Mouse (Mus musculus): ENCODE measurements around the gene Ank2. TPM values are rescaled to one million over a fixed set of nuclear protein-coding genes. Genes with fewer than 3 reads are reported as not detected.
"Not testable (repeated sequence)": the region's sequence is repeated elsewhere in the genome, so short reads cannot be mapped to it uniquely, and the experiment has no call there.

Ank2 gene
- polyA plus RNA-seq, 1 experiment = 1.1 TPM

DNA sequence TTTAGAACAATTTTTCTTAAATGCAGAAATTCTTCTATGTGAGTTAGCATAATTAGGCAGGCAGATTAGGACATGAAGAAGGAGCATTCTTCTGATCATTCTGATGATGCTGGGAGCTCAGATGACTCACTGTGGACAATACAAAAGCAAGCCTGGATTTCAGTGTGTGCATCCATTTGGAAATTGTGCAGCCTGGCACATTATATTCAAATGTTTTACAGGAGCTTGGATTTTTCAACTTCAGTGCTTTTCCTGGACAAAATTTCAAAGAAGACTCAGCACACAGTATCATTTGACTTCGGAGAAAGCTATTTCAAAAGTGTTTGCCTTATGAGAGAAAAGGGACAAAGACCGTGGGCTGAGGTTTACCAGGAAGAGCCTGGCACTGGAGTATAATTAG, 157.8 kb downstream of the Ank2 start:
- TF ChIP-seq POLR2A (IDR thresholded peaks at IDR 0.05; ENCODE audit: low read depth, low read length) = no peak
- H3K27me3 ChIP-seq (ENCODE audit: control insufficient read depth, insufficient read depth, low read length) = no peaks in the 10 kb centered on the region
- H3K4me3 ChIP-seq (ENCODE audit: low read depth, low read length) = no peak overlapping the region
- H3K4me1 ChIP-seq (ENCODE audit: control insufficient read depth, insufficient read depth, insufficient read length, low read length) = no peaks in the 10 kb centered on the region
- no peak overlapping the region for H3K27ac ChIP-seq (ENCODE audit: insufficient read depth, low read depth, low read length)
- no peaks in the 10 kb centered on the region for H3K36me3 ChIP-seq (ENCODE audit: control insufficient read depth, insufficient read depth, low read length)
- 81% methylated on average over 2 of the region's 2 CpGs for WGBS

DNA sequence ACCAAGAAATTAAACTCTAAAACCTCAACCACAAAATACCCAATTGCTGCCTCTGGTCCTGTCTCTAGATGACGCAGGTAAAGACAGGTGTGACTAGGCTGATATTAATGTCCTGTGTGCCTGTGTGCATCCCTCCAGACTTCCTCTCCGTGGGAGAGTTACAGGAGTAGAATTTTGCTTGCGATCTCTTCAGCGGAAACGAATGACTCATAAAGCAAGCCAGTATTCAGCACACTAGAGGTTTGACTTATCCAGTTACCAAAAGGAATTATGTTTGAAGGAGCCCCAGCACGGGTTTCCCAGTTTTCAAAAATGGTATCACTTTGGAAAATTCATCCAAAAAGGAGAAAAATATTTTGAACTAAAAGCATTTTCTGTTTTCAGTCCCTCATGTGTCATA, 164.3 kb downstream of the Ank2 start:
- TF ChIP-seq POLR2A (IDR thresholded peaks at IDR 0.05; ENCODE audit: low read depth, low read length) = no peak
- TF ChIP-seq CTCF (IDR thresholded peaks at IDR 0.05; ENCODE audit: extremely low read depth, insufficient read length, insufficient replicate concordance, low read depth, low read length) = no peak
- Histone ChIP-seq H3K27me3 (ENCODE audit: control insufficient read depth, insufficient read depth, low read length) (no peaks in the 10 kb centered on the region), H3K4me1 (ENCODE audit: control insufficient read depth, insufficient read depth, insufficient read length, low read length) (no peaks in the 10 kb centered on the region), H3K4me3 (ENCODE audit: low read depth, low read length) (no peak overlapping the region), H3K36me3 (ENCODE audit: control insufficient read depth, insufficient read depth, low read length) (no peaks in the 10 kb centered on the region), H3K27ac (ENCODE audit: insufficient read depth, low read depth, low read length) (no peak overlapping the region)
- 81% methylated on average over 6 of the region's 6 CpGs for WGBS

DNA sequence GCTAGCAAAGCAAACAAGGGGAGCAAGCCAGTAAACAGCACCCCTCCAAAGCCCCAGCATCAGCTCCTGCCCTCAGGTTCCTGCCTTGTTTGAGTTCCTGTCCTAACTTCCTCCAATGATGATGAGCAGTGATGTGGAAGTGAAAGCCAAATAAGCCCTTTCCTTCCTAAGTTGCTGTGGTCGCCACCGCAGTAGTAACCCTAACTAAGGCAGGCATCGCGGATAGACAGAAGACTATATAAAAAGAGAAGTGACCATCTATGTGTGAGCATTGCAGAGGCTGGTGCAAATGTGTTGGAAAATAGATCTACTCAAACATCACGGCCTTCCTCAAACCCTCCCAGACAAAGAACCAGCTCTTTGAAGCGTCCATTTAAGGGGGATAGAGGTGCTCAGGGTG, 167.6 kb downstream of the Ank2 start:
- Histone ChIP-seq H3K27ac (ENCODE audit: insufficient read depth, low read depth, low read length) (no peak overlapping the region), H3K27me3 (ENCODE audit: control insufficient read depth, insufficient read depth, low read length) (no peaks in the 10 kb centered on the region), H3K36me3 (ENCODE audit: control insufficient read depth, insufficient read depth, low read length) (no peaks in the 10 kb centered on the region), H3K4me1 (ENCODE audit: control insufficient read depth, insufficient read depth, insufficient read length, low read length) (no peaks in the 10 kb centered on the region), H3K4me3 (ENCODE audit: low read depth, low read length) (no peak overlapping the region)
- WGBS = 78% methylated on average over 6 of the region's 6 CpGs
- TF ChIP-seq CTCF (IDR thresholded peaks at IDR 0.05; ENCODE audit: extremely low read depth, insufficient read length, insufficient replicate concordance, low read depth, low read length) (no peak), POLR2A (IDR thresholded peaks at IDR 0.05; ENCODE audit: low read depth, low read length) (no peak)

DNA sequence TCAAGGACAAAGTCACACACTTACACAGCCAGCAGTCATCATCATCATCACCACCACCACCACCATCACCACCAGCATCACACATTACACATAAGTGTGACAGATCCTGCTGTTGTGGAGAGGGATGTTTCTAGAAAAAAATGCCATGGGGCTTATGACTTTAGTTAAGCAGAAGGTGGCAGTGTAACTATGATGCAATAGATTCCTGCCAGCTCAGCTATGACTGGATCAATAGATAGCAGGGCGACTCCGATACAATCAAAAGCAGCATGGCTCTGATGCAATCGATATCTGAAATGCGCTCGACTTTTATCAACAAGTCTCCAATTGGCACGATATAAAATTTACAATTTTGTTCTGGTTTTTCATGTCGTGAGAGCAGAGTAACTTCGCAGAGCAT, 172.8 kb downstream of the Ank2 start:
- 64% methylated on average over 8 of the region's 8 CpGs for WGBS

DNA sequence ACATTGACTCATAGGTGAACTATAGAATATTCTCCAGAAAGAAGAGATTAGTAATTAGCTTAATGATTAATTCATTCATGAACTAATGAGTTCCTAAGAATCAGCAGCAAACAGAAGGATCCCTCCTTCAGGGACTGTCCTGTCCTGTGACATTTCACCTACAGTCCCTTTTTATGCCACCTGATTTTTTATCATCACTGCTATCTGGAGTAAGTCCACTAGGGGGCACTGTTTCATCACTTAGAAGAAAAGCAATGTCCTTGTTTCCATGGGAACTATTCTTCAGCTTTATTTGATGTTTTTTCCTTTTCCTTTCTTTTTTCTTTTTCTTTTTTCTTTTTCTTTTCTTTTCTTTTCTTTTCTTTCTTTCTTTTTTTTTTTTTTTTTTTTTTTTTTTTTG, 176.3 kb downstream of the Ank2 start:
- H3K36me3 ChIP-seq (ENCODE audit: control insufficient read depth, insufficient read depth, low read length) = no peaks in the 10 kb centered on the region
- no peak overlapping the region for H3K27ac ChIP-seq (ENCODE audit: insufficient read depth, low read depth, low read length)
- H3K4me3 ChIP-seq (ENCODE audit: low read depth, low read length) = no peak overlapping the region
- TF ChIP-seq CTCF (IDR thresholded peaks at IDR 0.05; ENCODE audit: extremely low read depth, insufficient read length, insufficient replicate concordance, low read depth, low read length) (no peak), POLR2A (IDR thresholded peaks at IDR 0.05; ENCODE audit: low read depth, low read length) (no peak)
- no peaks in the 10 kb centered on the region for H3K4me1 ChIP-seq (ENCODE audit: control insufficient read depth, insufficient read depth, insufficient read length, low read length)
- H3K27me3 ChIP-seq (ENCODE audit: control insufficient read depth, insufficient read depth, low read length) = no peaks in the 10 kb centered on the region

More for the DNA sequence above, 172.8 kb downstream of the Ank2 start:
- Histone ChIP-seq H3K27ac (ENCODE audit: insufficient read depth, low read depth, low read length) (no peak overlapping the region), H3K27me3 (ENCODE audit: control insufficient read depth, insufficient read depth, low read length) (no peaks in the 10 kb centered on the region), H3K36me3 (ENCODE audit: control insufficient read depth, insufficient read depth, low read length) (no peaks in the 10 kb centered on the region), H3K4me1 (ENCODE audit: control insufficient read depth, insufficient read depth, insufficient read length, low read length) (no peaks in the 10 kb centered on the region), H3K4me3 (ENCODE audit: low read depth, low read length) (no peak overlapping the region)
- TF ChIP-seq CTCF (IDR thresholded peaks at IDR 0.05; ENCODE audit: extremely low read depth, insufficient read length, insufficient replicate concordance, low read depth, low read length) (no peak), POLR2A (IDR thresholded peaks at IDR 0.05; ENCODE audit: low read depth, low read length) (no peak)

DNA sequence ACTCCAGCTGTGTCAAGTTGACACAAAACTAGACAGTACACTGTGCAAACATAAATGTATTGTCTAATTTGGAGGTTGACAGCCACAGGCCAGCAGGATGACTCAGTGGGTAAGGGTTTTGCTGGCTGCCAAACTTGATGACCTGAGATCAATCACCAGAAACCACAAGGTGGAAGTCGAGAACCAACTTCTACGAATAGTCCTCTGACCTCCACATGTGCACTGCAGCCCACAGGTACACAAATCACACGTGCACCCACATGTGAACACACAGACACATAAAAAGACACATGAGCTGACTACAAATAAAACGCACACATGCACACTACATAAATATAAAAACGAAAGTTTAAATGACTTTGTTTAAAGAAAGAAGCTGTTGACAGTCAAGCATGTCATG, 177.5 kb downstream of the Ank2 start:
- WGBS = 24% methylated on average over 5 of the region's 5 CpGs
- Histone ChIP-seq H3K27ac (ENCODE audit: insufficient read depth, low read depth, low read length) (no peak overlapping the region), H3K36me3 (ENCODE audit: control insufficient read depth, insufficient read depth, low read length) (no peaks in the 10 kb centered on the region), H3K4me1 (ENCODE audit: control insufficient read depth, insufficient read depth, insufficient read length, low read length) (no peaks in the 10 kb centered on the region), H3K4me3 (ENCODE audit: low read depth, low read length) (no peak overlapping the region), H3K27me3 (ENCODE audit: control insufficient read depth, insufficient read depth, low read length) (no peaks in the 10 kb centered on the region)
- TF ChIP-seq CTCF (IDR thresholded peaks at IDR 0.05; ENCODE audit: extremely low read depth, insufficient read length, insufficient replicate concordance, low read depth, low read length) (no peak), POLR2A (IDR thresholded peaks at IDR 0.05; ENCODE audit: low read depth, low read length) (no peak)

DNA sequence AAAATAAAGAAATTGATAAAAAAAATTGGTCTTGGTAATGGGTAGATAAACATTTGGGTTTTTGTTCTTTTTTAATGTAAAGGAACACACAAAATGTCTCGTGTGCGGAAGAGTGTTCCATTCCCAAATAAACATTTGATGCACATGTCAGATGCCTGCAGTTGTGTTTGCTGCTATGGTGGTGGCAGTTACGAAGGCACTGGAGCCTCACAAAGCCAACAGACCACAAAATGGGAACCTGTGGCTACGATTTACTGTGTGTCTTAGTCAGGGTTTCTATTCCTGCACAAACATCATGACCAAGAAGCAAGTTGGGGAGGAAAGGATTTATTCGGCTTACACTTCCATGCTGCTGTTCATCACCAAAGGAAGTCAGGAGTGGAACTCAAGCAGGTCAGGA, 178.1 kb downstream of the Ank2 start:
- H3K27ac ChIP-seq (ENCODE audit: insufficient read depth, low read depth, low read length); H3K36me3 ChIP-seq (ENCODE audit: control insufficient read depth, insufficient read depth, low read length); H3K4me1 ChIP-seq (ENCODE audit: control insufficient read depth, insufficient read depth, insufficient read length, low read length); H3K4me3 ChIP-seq (ENCODE audit: low read depth, low read length); H3K27me3 ChIP-seq (ENCODE audit: control insufficient read depth, insufficient read depth, low read length): not testable (repeated sequence)
- WGBS = 70% methylated on average over 5 of the region's 5 CpGs

DNA sequence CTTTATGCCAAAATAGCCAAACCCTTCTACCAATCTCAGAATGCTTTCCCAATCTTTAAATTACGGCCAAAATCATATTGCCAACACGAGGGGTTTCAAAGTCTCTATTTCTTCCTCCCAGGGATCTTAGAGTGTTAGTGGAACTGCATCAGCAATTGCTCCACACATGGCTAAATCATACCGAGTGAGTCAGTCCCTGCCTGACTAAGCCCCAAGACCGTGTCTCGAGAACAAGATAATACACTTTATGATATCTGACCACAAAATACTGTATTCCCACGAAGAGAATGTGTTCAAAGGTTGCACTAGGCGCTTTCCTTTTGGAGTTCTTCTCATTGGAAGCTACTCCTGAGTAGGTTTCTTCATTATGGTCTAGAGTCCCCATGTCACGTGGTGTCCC, 178.8 kb downstream of the Ank2 start:
- H3K27ac ChIP-seq (ENCODE audit: insufficient read depth, low read depth, low read length) = no peak overlapping the region
- no peaks in the 10 kb centered on the region for H3K27me3 ChIP-seq (ENCODE audit: control insufficient read depth, insufficient read depth, low read length)
- TF ChIP-seq POLR2A (IDR thresholded peaks at IDR 0.05; ENCODE audit: low read depth, low read length) = no peak
- TF ChIP-seq CTCF (IDR thresholded peaks at IDR 0.05; ENCODE audit: extremely low read depth, insufficient read length, insufficient replicate concordance, low read depth, low read length) = no peak
- H3K4me1 ChIP-seq (ENCODE audit: control insufficient read depth, insufficient read depth, insufficient read length, low read length) = no peaks in the 10 kb centered on the region
- H3K36me3 ChIP-seq (ENCODE audit: control insufficient read depth, insufficient read depth, low read length) = no peaks in the 10 kb centered on the region
- H3K4me3 ChIP-seq (ENCODE audit: low read depth, low read length) = no peak overlapping the region
- 57% methylated on average over 8 of the region's 8 CpGs for WGBS

Data from small intestine, adult 2 months (tissue).